Mouse (Mus musculus): ENCODE data around the gene Mymx. TPM values are rescaled to one million over a fixed set of nuclear protein-coding genes. Genes with fewer than 3 reads are reported as not detected.

Gene Mymx
- polyA plus RNA-seq, 1 experiment = not detected

- H3K27ac ChIP-seq (replicated peaks; ENCODE audit: low read depth, low read length) = no peak overlapping the region
- peak overlapping the region; percentile 90 for H3K4me3 ChIP-seq (ENCODE audit: insufficient read depth, low read depth, low read length)
- no peaks in the 10 kb centered on the region; the same call in 1 of the 2 replicates for H3K4me1 ChIP-seq (ENCODE audit: control insufficient read depth, insufficient read depth, insufficient read length, low read length)
These were observed 43.7 kb downstream of the Mymx start for GRCm38 (mm10) chr17:45557998-45558862.

DNA sequence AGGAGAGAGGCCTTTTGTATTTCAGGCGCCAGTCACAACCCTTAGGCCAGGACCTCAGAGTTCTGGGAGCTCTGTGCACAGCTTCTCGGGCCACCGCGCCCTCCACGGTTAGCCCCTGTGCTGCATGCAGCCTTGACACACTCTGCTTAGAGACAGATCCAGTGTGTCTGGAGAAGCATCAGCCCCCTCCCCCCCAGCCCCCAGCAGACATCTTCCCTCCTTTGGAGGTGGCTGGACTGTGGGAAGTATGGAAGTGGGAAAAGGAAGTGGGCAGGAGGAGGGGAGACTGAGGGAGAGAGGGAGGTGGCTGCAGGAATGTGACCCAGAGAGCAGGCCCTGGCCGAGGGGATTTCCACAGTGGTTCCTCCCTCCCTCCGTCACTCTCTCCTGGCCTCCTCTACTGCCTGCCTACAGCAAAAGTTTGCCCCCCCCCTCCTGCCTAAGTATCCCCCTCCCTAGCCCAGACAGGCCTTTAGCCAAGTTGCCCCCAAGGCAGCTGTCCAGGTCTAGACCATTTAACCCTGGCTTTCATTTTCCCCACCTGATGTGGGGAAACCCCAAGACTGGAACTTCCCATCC lies 44.6 kb downstream of the Mymx start:
- Histone ChIP-seq H3K4me3 (ENCODE audit: insufficient read depth, low read depth, low read length) (peak overlapping the region; percentile 90), H3K4me1 (ENCODE audit: control insufficient read depth, insufficient read depth, insufficient read length, low read length) (no peaks in the 10 kb centered on the region; the same call in 1 of the 2 replicates), H3K27ac (replicated peaks; ENCODE audit: low read depth, low read length) (peak overlapping the region; percentile 10; the same call in 1 of the 2 replicates)

DNA sequence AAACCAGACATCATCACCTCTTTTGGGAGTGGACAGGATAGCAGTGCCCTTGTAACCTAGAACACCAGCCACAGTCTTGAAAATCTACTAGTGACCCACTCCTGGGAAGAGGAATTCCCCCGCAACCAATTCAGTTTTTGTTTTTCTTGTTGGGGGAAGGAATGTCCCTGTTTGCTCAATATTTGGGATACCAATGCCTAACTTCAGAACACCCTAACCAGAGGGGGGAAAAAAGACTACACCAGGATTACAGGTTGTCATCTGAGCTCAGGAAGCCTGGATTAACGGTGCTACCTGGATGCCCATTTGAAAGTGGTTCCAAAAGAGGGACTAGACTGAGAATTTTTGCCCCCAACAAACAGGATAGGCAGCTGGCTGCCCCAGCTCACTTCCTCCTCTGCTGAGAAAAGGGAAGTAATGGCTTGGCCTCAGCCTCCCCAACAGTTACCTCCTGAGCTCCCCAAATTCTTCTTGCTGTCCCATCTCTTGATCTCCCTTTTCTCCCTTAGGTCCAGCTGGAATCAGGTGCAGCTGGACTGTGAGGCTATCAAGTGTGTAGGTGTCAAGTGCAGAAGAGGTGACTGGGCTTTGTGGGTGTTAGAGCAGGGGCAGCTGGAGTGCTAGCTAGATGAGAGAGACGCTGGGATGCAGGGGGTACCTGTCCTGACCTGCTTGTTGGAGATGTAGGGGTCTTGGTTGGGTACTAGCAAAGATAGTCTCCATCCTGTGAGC lies 45.2 kb downstream of the Mymx start:
- H3K4me3 ChIP-seq (ENCODE audit: insufficient read depth, low read depth, low read length) = peak overlapping the region; percentile 90
- H3K27ac ChIP-seq (replicated peaks; ENCODE audit: low read depth, low read length) = peak overlapping the region; percentile 10; the same call in 1 of the 2 replicates
- no peaks in the 10 kb centered on the region; the same call in 1 of the 2 replicates for H3K4me1 ChIP-seq (ENCODE audit: control insufficient read depth, insufficient read depth, insufficient read length, low read length)

DNA sequence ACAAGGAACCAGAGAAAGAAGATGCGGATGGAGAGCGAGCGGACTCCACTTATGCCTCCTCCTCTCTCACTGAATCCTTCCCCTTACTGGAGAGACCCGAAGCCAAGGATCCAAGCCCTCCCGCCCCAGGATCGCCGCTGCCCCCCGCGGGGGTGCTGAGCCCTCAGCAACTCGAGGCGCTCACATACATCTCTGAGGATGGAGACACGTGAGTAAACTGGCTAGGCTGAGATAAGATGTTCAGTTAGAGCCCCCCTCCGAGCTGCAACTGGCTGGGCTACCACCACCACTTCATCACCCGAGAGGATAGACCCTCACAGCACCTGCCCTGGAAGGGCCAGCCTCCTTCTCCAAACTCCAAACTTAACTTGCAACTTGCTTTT lies 45.8 kb downstream of the Mymx start:
- no peaks in the 10 kb centered on the region; the same call in 1 of the 2 replicates for H3K4me1 ChIP-seq (ENCODE audit: control insufficient read depth, insufficient read depth, insufficient read length, low read length)
- H3K27ac ChIP-seq (replicated peaks; ENCODE audit: low read depth, low read length) = 0 out of 2 replicates have a peak overlapping the region, but pooled peaks have one; percentile 31
- H3K4me3 ChIP-seq (ENCODE audit: insufficient read depth, low read depth, low read length) = peak overlapping the region; percentile 90

- H3K4me1 ChIP-seq (ENCODE audit: control insufficient read depth, insufficient read depth, insufficient read length, low read length) = no peaks in the 10 kb centered on the region; the same call in 1 of the 2 replicates
- H3K27ac ChIP-seq (replicated peaks; ENCODE audit: low read depth, low read length) = peak within 1 kb of the TSS; percentile 31; the same call in 1 of the 2 replicates
These were observed 46.3 kb downstream of the Mymx start, which contains the start of gene Nfkbie for GRCm38 (mm10) chr17:45555452-45556106. TSS of gene Nfkbie (plus strand) at chr17:45555703.

DNA sequence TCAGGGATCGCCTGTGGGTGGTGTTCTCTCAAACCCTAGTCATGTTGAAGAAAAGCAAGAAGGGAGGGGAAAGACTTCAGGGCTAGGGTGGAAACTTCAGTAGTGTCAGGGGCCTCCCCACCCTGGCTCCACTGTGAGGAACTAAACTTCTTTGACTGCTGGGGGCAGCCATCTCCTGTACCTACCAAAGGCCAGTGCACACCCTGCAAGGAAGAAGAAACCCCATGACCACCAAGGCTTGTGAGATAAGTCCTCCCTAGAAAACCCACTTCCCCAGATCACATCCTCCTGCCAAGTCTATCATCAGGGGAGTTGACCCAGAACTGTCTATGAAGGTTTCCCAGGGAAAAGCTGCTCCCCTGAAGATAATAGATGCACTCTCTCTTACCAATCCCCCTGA lies 47.5 kb downstream of the Mymx start:
- no peak overlapping the region for H3K27ac ChIP-seq (replicated peaks; ENCODE audit: low read depth, low read length)
- no peak overlapping the region for H3K4me3 ChIP-seq (ENCODE audit: insufficient read depth, low read depth, low read length)
- H3K4me1 ChIP-seq (ENCODE audit: control insufficient read depth, insufficient read depth, insufficient read length, low read length) = no peaks in the 10 kb centered on the region; the same call in 1 of the 2 replicates

More at GRCm38 (mm10) chr17:45555452-45556106, 46.3 kb downstream of the Mymx start, which contains the start of gene Nfkbie:
- peak within 1 kb of the TSS; percentile 90 for H3K4me3 ChIP-seq (ENCODE audit: insufficient read depth, low read depth, low read length)

GRCm38 (mm10) chr17:45553065-45553464 lies 48.8 kb downstream of the Mymx start:
- H3K4me1 ChIP-seq (ENCODE audit: control insufficient read depth, insufficient read depth, insufficient read length, low read length) = no peaks in the 10 kb centered on the region; the same call in 1 of the 2 replicates
- H3K4me3 ChIP-seq (ENCODE audit: insufficient read depth, low read depth, low read length) = no peak overlapping the region
- no peak overlapping the region for H3K27ac ChIP-seq (replicated peaks; ENCODE audit: low read depth, low read length)

DNA sequence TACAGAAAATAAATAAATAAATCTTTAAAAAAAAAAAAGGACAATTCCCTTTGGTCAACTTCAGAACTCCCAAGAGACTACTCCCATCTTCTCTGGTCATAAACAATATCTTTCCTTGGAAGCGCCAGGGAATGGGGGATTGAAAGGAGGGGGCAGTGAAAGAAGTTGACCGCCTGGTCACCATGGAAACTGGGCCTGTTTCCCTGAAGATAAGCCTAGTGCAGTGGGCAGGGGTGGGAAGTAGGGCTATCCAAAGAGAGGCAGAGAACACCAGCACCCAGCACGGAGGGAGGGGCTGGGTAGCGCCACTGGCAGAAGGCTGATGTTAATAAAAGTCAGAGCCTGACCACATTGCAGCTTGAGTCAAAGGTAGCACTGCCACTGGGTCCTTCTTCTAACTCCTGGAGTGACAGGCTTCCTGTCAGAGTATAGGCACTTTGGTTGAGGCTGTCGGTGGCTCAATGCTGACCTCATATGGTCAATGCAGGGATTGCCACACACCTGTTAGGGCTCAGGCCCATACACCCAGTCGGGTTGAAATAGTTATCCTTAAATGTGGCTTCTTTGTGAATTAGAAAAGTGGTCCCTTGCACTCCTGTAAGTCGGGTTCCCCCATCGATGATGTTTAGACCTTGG lies 50.0 kb downstream of the Mymx start:
- H3K27ac ChIP-seq (replicated peaks; ENCODE audit: low read depth, low read length) = no peak overlapping the region
- H3K4me3 ChIP-seq (ENCODE audit: insufficient read depth, low read depth, low read length) = no peak overlapping the region
- H3K4me1 ChIP-seq (ENCODE audit: control insufficient read depth, insufficient read depth, insufficient read length, low read length) = no peaks in the 10 kb centered on the region

- Histone ChIP-seq H3K27ac (replicated peaks; ENCODE audit: low read depth, low read length) (no peak overlapping the region), H3K4me3 (ENCODE audit: insufficient read depth, low read depth, low read length) (no peak overlapping the region), H3K4me1 (ENCODE audit: control insufficient read depth, insufficient read depth, insufficient read length, low read length) (no peaks in the 10 kb centered on the region)
These were observed 50.6 kb downstream of the Mymx start for GRCm38 (mm10) chr17:45551249-45551796.

Other genes with a start within 250 kb of the Mymx start
- gene Cdc5l, start 168.4 kb downstream of the Mymx start, polyA plus RNA-seq (2012; ENCODE audit: insufficient read depth, insufficient read length, missing spikeins) = 15.9 and 16.4 TPM in 2 replicates
- not detected in 2 replicates for gene Spats1, start 126.7 kb downstream of the Mymx start, polyA plus RNA-seq (2012; ENCODE audit: insufficient read depth, insufficient read length, missing spikeins)
- 16.0 and 16.1 TPM in 2 replicates for gene Aars2, start 95.3 kb downstream of the Mymx start, polyA plus RNA-seq (2012; ENCODE audit: insufficient read depth, insufficient read length, missing spikeins)
- gene Tcte1, start 78.7 kb downstream of the Mymx start, polyA plus RNA-seq (2012; ENCODE audit: insufficient read depth, insufficient read length, missing spikeins) = not detected in 2 replicates
- gene Tmem151b, start 52.4 kb downstream of the Mymx start, polyA plus RNA-seq (2012; ENCODE audit: insufficient read depth, insufficient read length, missing spikeins) = not detected in 2 replicates
- gene Nfkbie, start 46.4 kb downstream of the Mymx start, polyA plus RNA-seq (2012; ENCODE audit: insufficient read depth, insufficient read length, missing spikeins) = 1.4 and 1.6 TPM in 2 replicates
- gene Slc35b2, start 38.2 kb downstream of the Mymx start, polyA plus RNA-seq (2012; ENCODE audit: insufficient read depth, insufficient read length, missing spikeins) = 17.0 and 36.4 TPM in 2 replicates
- 869 and 998 TPM in 2 replicates for gene Hsp90ab1, start 28.8 kb downstream of the Mymx start, polyA plus RNA-seq (2012; ENCODE audit: insufficient read depth, insufficient read length, missing spikeins)
- 32.8 and 56.5 TPM in 2 replicates for gene Slc29a1, start 2.5 kb downstream of the Mymx start, polyA plus RNA-seq (2012; ENCODE audit: insufficient read depth, insufficient read length, missing spikeins)
- not detected in 2 replicates for gene Capn11, start 57.2 kb upstream of the Mymx start, polyA plus RNA-seq (2012; ENCODE audit: insufficient read depth, insufficient read length, missing spikeins)
- 138 and 175 TPM in 2 replicates for gene Mrpl14, start 84.2 kb upstream of the Mymx start, polyA plus RNA-seq (2012; ENCODE audit: insufficient read depth, insufficient read length, missing spikeins)
- gene Tmem63b, start 84.8 kb upstream of the Mymx start, polyA plus RNA-seq (2012; ENCODE audit: insufficient read depth, insufficient read length, missing spikeins) = 14.2 and 24.2 TPM in 2 replicates
- gene 1600014C23Rik, start 131.7 kb upstream of the Mymx start, polyA plus RNA-seq (2012; ENCODE audit: insufficient read depth, insufficient read length, missing spikeins) = not detected in 2 replicates

Data from brown adipose tissue, adult 24 weeks (tissue).